ENCODE assay signal across 23 mouse cellular contexts in the genomic region with DNA sequence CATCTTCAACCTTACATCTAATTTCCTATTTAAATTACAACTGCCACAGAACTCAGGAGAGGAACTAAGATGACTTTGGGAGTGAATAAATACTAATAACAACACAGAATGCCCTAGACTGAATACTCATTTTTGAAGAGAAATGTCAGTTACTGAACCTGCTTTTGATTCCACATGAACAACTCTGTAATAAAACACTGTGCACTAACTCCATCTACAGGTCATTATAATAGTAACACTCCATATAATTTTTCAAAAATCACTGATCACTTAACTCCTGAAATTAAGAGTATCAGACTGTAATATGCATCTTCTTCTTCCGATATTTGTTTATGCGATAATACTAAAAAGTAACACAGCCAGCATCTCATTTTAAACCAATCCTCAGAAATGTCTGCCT. TPM values are rescaled to one million over a fixed set of nuclear protein-coding genes. Genes with fewer than 3 reads are reported as not detected.
DNase-seq lines count a peak whose midpoint lies in the region; ATAC-seq and TF ChIP-seq lines count a peak whose summit lies in the region.
"Had no signal": no experiment of that assay in that cellular context is flagged by ENCODE, and none has a peak within 500 bp of the region (broad histone marks: within the 10 kb centered on the region; RNA-seq: fewer than 3 reads in every experiment).

No protein-coding gene starts in this region.

- no peak overlapping the region for H3K4me3 ChIP-seq in hindbrain, embryonic 15.5 days
- no peak overlapping the region for H3K4me3 ChIP-seq in hindbrain, embryonic 11.5 days (ENCODE audit: low read depth, low read length)
- H3K4me3 ChIP-seq in lung, postnatal 0 days (ENCODE audit: low read depth, low read length): no peak overlapping the region
- no peak overlapping the region for H3K4me3 ChIP-seq in midbrain, embryonic 15.5 days
- H3K4me3 ChIP-seq: embryonic facial prominence, embryonic 12.5 days; heart, embryonic 13.5 days; limb, embryonic 15.5 days; stomach, embryonic 15.5 days had no signal

- H3K9me3 ChIP-seq in hindbrain, embryonic 15.5 days: no peaks in the 10 kb centered on the region
- no peaks in the 10 kb centered on the region for H3K9me3 ChIP-seq in hindbrain, embryonic 11.5 days (ENCODE audit: control insufficient read depth, low read length)
- no peaks in the 10 kb centered on the region for H3K9me3 ChIP-seq in lung, postnatal 0 days (ENCODE audit: low read length)
- H3K9me3 ChIP-seq in midbrain, embryonic 15.5 days: no peaks in the 10 kb centered on the region
- H3K9me3 ChIP-seq: embryonic facial prominence, embryonic 12.5 days; heart, embryonic 13.5 days; limb, embryonic 15.5 days; stomach, embryonic 15.5 days had no signal

- no peak overlapping the region for H3K27ac ChIP-seq in hindbrain, embryonic 15.5 days (replicated peaks)
- H3K27ac ChIP-seq in hindbrain, embryonic 11.5 days (ENCODE audit: low read depth, low read length): no peak overlapping the region
- H3K27ac ChIP-seq in lung, postnatal 0 days (ENCODE audit: low read length): no peak overlapping the region
- 0 out of 2 replicates have a peak overlapping the region, but pooled peaks have one; percentile 45 for H3K27ac ChIP-seq in midbrain, embryonic 15.5 days
- H3K27ac ChIP-seq: embryonic facial prominence, embryonic 12.5 days; heart, embryonic 13.5 days; limb, embryonic 15.5 days; macrophage; stomach, embryonic 15.5 days had no signal

- H3K9ac ChIP-seq in hindbrain, embryonic 15.5 days: no peak overlapping the region
- H3K9ac ChIP-seq in hindbrain, embryonic 11.5 days (ENCODE audit: low read depth, low read length): no peak overlapping the region
- H3K9ac ChIP-seq in lung, postnatal 0 days (replicated peaks; ENCODE audit: low read depth): no peak overlapping the region
- H3K9ac ChIP-seq in midbrain, embryonic 15.5 days: no peak overlapping the region
- H3K9ac ChIP-seq: embryonic facial prominence, embryonic 12.5 days; heart, embryonic 13.5 days; limb, embryonic 15.5 days; liver, postnatal 0 days; stomach, embryonic 15.5 days had no signal

- no peak for TF ChIP-seq EP300 in lung, postnatal 0 days (IDR thresholded peaks at IDR 0.05)

- WGBS in hindbrain, embryonic 15.5 days: 93% methylated on average over 2 of the region's 2 CpGs
- 91% methylated on average over 2 of the region's 2 CpGs for WGBS in hindbrain, embryonic 11.5 days
- 83% methylated on average over 2 of the region's 2 CpGs for WGBS in lung, postnatal 0 days
- WGBS in midbrain, embryonic 15.5 days: 91% methylated on average over 2 of the region's 2 CpGs

- intact Hi-C loops in gastrocnemius, postnatal 36 days (cut with DNase I): no loop called here

- ATAC-seq in hindbrain, embryonic 15.5 days (ENCODE audit: low FRiP score, low read depth): no peak
- ATAC-seq in hindbrain, embryonic 11.5 days (ENCODE audit: low FRiP score): no peak
- no peak for ATAC-seq in lung, postnatal 0 days
- no peak for ATAC-seq in midbrain, embryonic 15.5 days (replicated peaks)
- ATAC-seq: activated CD4-positive, CD25-positive, alpha-beta regulatory T cell, adult 4 months; liver, postnatal 0 days; Patski had no signal

- no peaks in the 10 kb centered on the region for H3K36me3 ChIP-seq in hindbrain, embryonic 15.5 days
- H3K36me3 ChIP-seq in hindbrain, embryonic 11.5 days (ENCODE audit: control insufficient read depth, insufficient read depth, low read length): no peaks in the 10 kb centered on the region
- H3K36me3 ChIP-seq in lung, postnatal 0 days (ENCODE audit: insufficient read depth, low read length): no peaks in the 10 kb centered on the region
- no peaks in the 10 kb centered on the region for H3K36me3 ChIP-seq in midbrain, embryonic 15.5 days (replicated peaks)
- H3K36me3 ChIP-seq: embryonic facial prominence, embryonic 12.5 days; heart, embryonic 13.5 days; limb, embryonic 15.5 days; stomach, embryonic 15.5 days had no signal

- H3K4me2 ChIP-seq in hindbrain, embryonic 15.5 days: peak overlapping the region; percentile 14; the same call in 1 of the 2 replicates
- H3K4me2 ChIP-seq in hindbrain, embryonic 11.5 days (replicated peaks; ENCODE audit: low read depth, low read length): no peak overlapping the region
- H3K4me2 ChIP-seq in lung, postnatal 0 days (replicated peaks; ENCODE audit: low read depth, low read length): no peak overlapping the region
- H3K4me2 ChIP-seq in midbrain, embryonic 15.5 days: peak overlapping the region; percentile 31
- H3K4me2 ChIP-seq: embryonic facial prominence, embryonic 12.5 days; heart, embryonic 13.5 days; limb, embryonic 15.5 days; stomach, embryonic 15.5 days had no signal

- no peaks in the 10 kb centered on the region for H3K27me3 ChIP-seq in hindbrain, embryonic 15.5 days
- H3K27me3 ChIP-seq in hindbrain, embryonic 11.5 days (ENCODE audit: control insufficient read depth, insufficient read depth, low read length): no peaks in the 10 kb centered on the region
- 0 out of 2 replicates have a peak, but pooled peaks cover 7% of the 10 kb centered on the region for H3K27me3 ChIP-seq in lung, postnatal 0 days (replicated peaks; ENCODE audit: insufficient read depth, low read length)
- H3K27me3 ChIP-seq in midbrain, embryonic 15.5 days (replicated peaks): no peaks in the 10 kb centered on the region
- H3K27me3 ChIP-seq: stomach, embryonic 15.5 days had no signal

- peak; percentile 71 for DNase-seq in cerebellum, adult 9-10 months
- DNase-seq in cerebellum, adult 11-12 months: no peak
- no peak for DNase-seq in hindbrain, embryonic 11.5 days (ENCODE audit: low spot score)
- DNase-seq in lung, postnatal 0 days (ENCODE audit: low spot score): peak; percentile 12
- DNase-seq in lung, postnatal 36 days: no peak
- DNase-seq in gastrocnemius, postnatal 36 days: no peak
- DNase-seq: adrenal gland, postnatal 36 days; cerebellum, postnatal 36 days; heart, postnatal 4 days; kidney, adult 18-20 months; kidney, postnatal 36 days; liver, postnatal 0 days; spleen, adult 18-20 months had no signal

- peaks cover 10% of the 10 kb centered on the region; the same call in 1 of the 2 replicates for H3K4me1 ChIP-seq in hindbrain, embryonic 15.5 days (replicated peaks)
- H3K4me1 ChIP-seq in hindbrain, embryonic 11.5 days (replicated peaks; ENCODE audit: control insufficient read depth, insufficient read depth, low read length): no peaks in the 10 kb centered on the region
- no peaks in the 10 kb centered on the region for H3K4me1 ChIP-seq in lung, postnatal 0 days (ENCODE audit: insufficient read depth, low read depth, low read length)
- H3K4me1 ChIP-seq in midbrain, embryonic 15.5 days: peaks cover 8% of the 10 kb centered on the region; the same call in 1 of the 2 replicates

- 0 out of 2 replicates have a peak, but pooled peaks have one; percentile 3 for TF ChIP-seq CTCF in lung, postnatal 0 days (IDR thresholded peaks at IDR 0.05)

RNA-seq across cellular contexts. Expression of a gene that starts 4.4 kb away (rescaled TPM):
- 19.0 and 19.3 TPM in 2 replicates for polyA plus RNA-seq in hindbrain, embryonic 15.5 days (2015; fragmentation: Nextera tagmentation; extraction: Ambion mirVana)
- polyA plus RNA-seq in hindbrain, embryonic 11.5 days (2014; fragmentation: Nextera tagmentation; extraction: Ambion mirVana): 1.5 and 3.3 TPM in 2 replicates
- polyA plus RNA-seq in lung, postnatal 0 days (2015; fragmentation: Nextera tagmentation; extraction: Ambion mirVana): 0.48 and 0.61 TPM in 2 replicates
- polyA plus RNA-seq in midbrain, embryonic 15.5 days (2015; fragmentation: Nextera tagmentation; extraction: Ambion mirVana): 36.3 and 41.5 TPM in 2 replicates
- under 1 TPM; 0.79 to 0.84 TPM for total RNA-seq in gastrocnemius, postnatal 36 days (2021)
- polyA plus RNA-seq: macrophage; Patski; thymus, postnatal 0 days had no signal

Comparison
In these comparisons a context has a peak if more than half of its experiments do, and no peak if none do; other contexts are left out.
1. DNase-seq: peak in cerebellum, adult 9-10 months (single experiment) and lung, postnatal 0 days (single experiment); none in cerebellum, adult 11-12 months (single experiment), hindbrain, embryonic 11.5 days (single experiment), lung, postnatal 36 days (single experiment) and gastrocnemius, postnatal 36 days (0 of 2).
2. H3K4me2 ChIP-seq: peak in hindbrain, embryonic 15.5 days (single experiment) and midbrain, embryonic 15.5 days (single experiment); none in hindbrain, embryonic 11.5 days (single experiment) and lung, postnatal 0 days (single experiment).